Mouse (Mus musculus) heart, postnatal 14 days (tissue): ENCODE measurements around the gene Lilra5. TPM values are rescaled to one million over a fixed set of nuclear protein-coding genes. Genes with fewer than 3 reads are reported as not detected.
A peak's percentile ranks its signal among the peaks of the same experiment; 100 is the strongest.
"Not testable (repeated sequence)": the region's sequence is repeated elsewhere in the genome, so short reads cannot be mapped to it uniquely, and the experiment has no call there.

ENCODE experiments used
- DNase-seq, 2 experiments: peaks; one replicate each; pipeline ENCODE4 v3.0.0; 2021 to 2022
- intact Hi-C: fragments of 180-260 bp; cut with DNase I; formaldehyde crosslinking; loops from one replicate; pipeline ENCODE4 v1.15.1; 2025
- long read RNA-seq, 2 experiments: library from polyadenylated mRNA; stranded (forward); transcript quantifications; one replicate each; pipeline ENCODE4 v2.0.0; 2021
- total RNA-seq, 2 experiments: library from RNA; stranded (reverse); gene quantifications; 2 replicates each; pipeline ENCODE4 v1.2.3; 2021

Gene Lilra5
- total RNA-seq = under 1 TPM; 0.66 to 0.98 TPM
- long read RNA-seq, experiment 1 = 0 reads
- long read RNA-seq, experiment 2 = 0 reads

GRCm38 (mm10) chr7:4237454-4237853, at the start of gene Lilra5:
TSS of gene Lilra5 (plus strand) at chr7:4237754.
- no peak for DNase-seq
- intact Hi-C loops = no loop called here

- no peak for DNase-seq
- intact Hi-C loops = no loop called here
These were observed 30.4 kb upstream of the Lilra5 start for GRCm38 (mm10) chr7:4207126-4207525.

DNA sequence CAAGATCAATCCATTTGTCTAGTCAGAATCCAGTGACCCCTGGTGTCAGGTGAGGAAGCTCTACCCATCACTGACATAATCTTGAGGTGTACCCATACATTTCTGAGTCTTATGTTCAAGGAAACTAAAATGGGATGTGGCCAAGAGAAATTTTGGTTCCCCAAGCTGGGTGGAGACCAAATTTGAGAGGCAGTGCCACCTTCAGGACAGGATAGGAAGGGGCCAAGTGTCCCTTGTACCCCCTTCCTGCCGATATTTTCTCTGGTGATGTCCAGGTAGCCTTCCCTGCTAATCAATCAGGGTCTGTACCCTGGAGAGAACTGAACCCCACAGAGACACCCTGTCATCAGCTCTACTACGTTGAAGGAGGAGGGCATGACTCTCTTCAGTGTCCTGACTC, 28.9 kb upstream of the Lilra5 start:
- intact Hi-C loops = no loop called here
- no peak for DNase-seq

DNA sequence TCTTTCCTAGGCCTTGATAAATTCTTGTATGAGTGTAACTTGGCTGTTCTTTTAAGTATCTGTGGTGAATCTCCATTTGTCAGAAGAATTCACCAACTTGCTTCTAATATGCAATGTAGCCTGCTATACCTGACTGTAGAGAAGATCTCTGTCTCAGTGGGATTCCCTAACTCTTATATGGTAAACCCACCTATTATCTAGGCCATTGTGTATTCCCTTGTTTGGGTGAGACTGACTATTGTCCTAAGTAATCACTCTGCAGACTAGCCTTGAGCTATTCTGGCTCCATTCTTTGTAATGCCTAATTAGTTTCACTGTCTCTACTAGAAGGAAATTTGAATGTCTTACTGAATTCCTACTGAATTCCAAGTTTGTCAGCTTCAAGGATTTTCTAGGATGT, 24.1 kb upstream of the Lilra5 start:
- intact Hi-C loops, DNase-seq: not testable (repeated sequence)

GRCm38 (mm10) chr7:4215396-4215795, 22.2 kb upstream of the Lilra5 start:
- no peak for DNase-seq
- intact Hi-C loops = no loop called here

DNA sequence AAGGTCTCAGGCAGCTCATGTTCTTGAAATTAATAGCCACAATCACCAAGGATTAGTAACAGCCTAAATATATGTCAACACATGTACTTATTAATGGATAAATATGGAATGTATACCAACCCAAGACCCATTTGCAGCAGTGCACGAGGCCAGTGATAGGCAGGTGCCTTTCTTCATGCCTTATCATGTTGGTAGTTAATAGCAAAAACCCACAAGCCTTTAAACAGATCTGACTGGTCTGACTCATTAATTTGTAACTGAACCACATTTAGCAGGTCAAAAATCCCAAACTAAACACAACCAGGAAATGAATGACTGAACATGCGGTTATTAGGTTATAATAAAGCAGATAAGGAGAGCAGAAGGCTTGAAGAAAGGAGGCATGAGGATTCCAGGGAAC, 21.7 kb upstream of the Lilra5 start:
- intact Hi-C loops = no loop called here
- DNase-seq = no peak

DNA sequence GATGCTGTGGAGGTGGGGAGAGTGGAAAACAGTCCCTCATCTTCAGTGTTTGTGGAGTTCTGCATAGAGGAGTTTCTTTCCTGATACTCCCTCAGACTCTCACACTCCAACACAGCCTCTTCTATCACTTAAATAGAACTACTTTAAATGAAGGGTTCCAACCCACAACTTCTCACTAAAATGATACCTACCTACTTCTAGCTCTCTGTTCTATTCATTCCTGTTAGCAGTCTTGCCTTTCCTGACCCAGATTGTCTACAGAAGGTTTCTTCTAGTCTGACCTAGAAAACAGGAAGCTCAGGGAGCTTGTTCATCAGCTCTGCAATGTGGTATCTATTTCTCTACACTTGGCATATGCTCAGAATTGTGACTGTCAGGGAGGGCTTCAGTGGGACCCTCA, 2.0 kb upstream of the Lilra5 start:
- no peak for DNase-seq
- intact Hi-C loops = no loop called here

DNA sequence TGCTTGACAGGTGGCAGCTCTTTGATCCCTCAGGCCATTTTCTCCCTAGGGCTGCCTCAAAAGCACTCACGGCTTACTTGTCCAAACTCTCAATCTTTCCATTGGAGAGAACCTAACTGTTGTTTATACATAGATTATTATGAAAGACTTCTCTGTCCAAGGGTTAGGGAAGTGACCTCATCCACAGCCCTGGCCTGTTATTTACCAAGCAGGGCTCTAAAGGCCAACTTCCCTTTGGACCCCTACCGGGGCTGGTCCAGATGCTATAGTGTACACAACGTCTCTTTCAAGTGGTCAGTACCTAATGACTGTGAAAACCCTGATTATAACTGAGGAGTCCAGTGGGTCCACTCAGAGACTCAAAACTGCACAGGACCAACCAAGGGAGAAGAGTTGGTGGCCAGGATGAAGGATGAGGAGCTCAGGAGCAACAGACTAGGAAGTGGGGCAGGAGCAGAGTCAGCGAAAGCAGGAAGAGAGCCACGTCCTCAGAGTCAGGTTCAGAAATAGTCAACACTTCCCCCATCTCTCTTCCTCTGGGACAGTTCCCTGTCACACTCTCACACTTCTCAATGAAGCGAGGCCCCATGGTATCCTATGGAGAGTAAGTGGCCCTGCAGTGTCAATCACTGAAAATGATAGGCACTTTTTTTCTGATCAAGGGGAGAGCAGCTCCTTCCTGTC, 1.6 kb downstream of the Lilra5 start:
- intact Hi-C loops = no loop called here
- peak; percentile 2 to 4 for DNase-seq

DNA sequence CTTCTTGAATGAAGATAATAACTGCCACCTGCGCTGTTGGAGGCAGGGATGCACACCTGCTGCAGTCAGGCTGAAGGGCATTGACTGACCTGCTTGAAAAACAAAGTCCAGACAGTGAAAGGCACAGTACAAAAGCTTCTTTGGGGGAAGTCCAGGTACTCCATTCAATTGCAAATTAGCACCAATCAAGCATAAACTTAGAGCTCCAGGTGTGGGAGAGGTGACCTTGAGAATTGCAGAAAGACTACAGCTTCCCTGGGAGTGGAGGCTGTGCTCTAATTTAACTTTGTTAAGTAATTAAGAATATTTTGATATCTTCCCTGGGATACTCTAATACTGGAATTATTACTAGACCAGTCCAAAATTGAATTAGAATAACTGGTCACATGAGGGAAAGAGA, 13.7 kb downstream of the Lilra5 start:
- DNase-seq, intact Hi-C loops: not testable (repeated sequence)

- intact Hi-C loops, DNase-seq: not testable (repeated sequence)
These were observed 18.5 kb downstream of the Lilra5 start for GRCm38 (mm10) chr7:4256060-4256459.

DNA sequence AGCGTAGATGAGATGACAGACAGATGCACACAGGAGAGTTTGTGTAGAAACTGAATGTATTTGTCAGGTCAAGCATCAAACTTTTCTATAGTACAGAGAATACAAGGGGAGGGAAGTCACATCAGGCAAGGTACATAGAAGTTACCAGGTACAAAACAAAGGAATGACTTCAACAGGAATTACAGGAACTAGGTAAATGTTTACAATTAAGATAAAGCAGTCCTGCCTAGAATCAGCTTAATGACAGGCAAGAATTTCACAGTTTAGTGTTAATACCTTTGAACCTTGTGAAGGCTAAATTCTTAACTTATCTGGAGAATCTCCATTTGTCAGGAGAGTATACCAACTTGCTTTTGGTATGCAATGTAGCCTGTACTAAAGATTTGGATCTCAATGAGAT, 23.0 kb downstream of the Lilra5 start:
- intact Hi-C loops, DNase-seq: not testable (repeated sequence)

GRCm38 (mm10) chr7:4272106-4272505, 34.6 kb downstream of the Lilra5 start:
- DNase-seq, intact Hi-C loops: not testable (repeated sequence)

- intact Hi-C loops = not testable (repeated sequence)
- DNase-seq = peak; percentile 6
These were observed 36.3 kb downstream of the Lilra5 start for GRCm38 (mm10) chr7:4273874-4274273.

DNA sequence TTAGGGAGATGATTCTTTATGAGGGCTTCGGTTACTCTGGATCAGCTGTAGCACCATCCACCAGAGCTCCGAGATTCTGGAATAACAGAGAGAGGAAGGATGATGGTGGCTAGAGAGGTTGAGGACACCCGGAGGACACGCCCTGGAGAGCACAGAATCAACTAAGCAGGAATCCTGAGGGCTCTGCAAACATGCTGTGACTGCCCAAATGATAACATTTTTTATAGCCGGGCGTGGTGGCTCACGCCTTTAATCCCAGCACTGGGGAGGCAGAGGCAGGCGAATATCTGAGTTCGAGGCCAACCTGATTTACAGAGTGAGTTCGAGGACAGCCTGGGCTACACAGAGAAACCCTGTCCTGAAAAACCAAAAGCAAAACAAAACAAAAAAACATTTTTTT, 37.9 kb downstream of the Lilra5 start:
- intact Hi-C loops, DNase-seq: not testable (repeated sequence)

DNA sequence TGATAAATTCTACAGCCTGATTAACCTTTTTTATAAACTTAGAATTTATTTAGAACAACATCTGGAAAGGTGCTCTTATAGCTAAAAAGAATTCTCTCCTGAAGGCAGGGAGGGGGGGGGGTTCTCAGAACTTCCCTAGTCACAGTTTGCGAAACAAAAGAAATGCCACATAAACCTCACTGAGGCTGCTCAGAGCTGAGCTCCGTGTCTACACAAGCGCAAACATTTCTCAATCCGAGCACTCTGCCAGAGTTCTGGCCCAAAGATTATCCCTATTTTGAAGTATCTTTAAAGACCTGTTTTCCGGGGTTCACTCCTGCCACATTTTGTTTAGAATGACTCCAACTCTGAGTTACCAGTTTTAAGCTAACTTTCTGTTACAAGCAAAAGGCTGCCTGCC, 55.1 kb downstream of the Lilra5 start:
- DNase-seq = no peak
- intact Hi-C loops = loop anchor here (10.0 kb wide), 1 partner anchor 158 kb away; the partner anchor contains the start of gene Leng8

Other genes starting within 250 kb of the Lilra5 start
- 1 to 10 TPM in 1 of 2 experiments, under 1 TPM in 1; 0.46 to 1.1 TPM for gene Lair1, start 174.6 kb upstream of the Lilra5 start, total RNA-seq
- 1 to 10 TPM; 1.9 to 2.0 TPM for gene Ttyh1, start 118.3 kb upstream of the Lilra5 start, total RNA-seq
- 10 to 100 TPM; 47.6 to 64.6 TPM for gene Leng8, start 100.7 kb upstream of the Lilra5 start, total RNA-seq
- gene Leng9, start 87.4 kb upstream of the Lilra5 start, total RNA-seq = 1 to 10 TPM; 2.7 to 3.4 TPM
- 10 to 100 TPM in 1 of 2 experiments, 1 to 10 TPM in 1; 9.0 to 10.2 TPM for gene Cdc42ep5, start 72.9 kb upstream of the Lilra5 start, total RNA-seq
- not detected for gene Ncr1, start 100.0 kb downstream of the Lilra5 start, total RNA-seq
- under 1 TPM in 1 of 2 experiments, not detected in 1; 0.10 TPM for gene Gp6, start 160.0 kb downstream of the Lilra5 start, total RNA-seq
- 10 to 100 TPM; 31.0 to 32.1 TPM for gene Rdh13, start 207.9 kb downstream of the Lilra5 start, total RNA-seq
- gene Eps8l1, start 222.9 kb downstream of the Lilra5 start, total RNA-seq = 1 to 10 TPM; 3.1 to 4.9 TPM